Mouse (Mus musculus) G1E (cell line): ENCODE results near the gene Lrrc8d. TPM values are rescaled to one million over a fixed set of nuclear protein-coding genes. Genes with fewer than 3 reads are reported as not detected.

Experiments
- ATAC-seq: 2 replicates; pipeline ENCODE4 v1.8.0; 2016; ENCODE audit warnings: mild to moderate bottlenecking; ENCODE audit not compliant: insufficient number of reproducible peaks, poor library complexity, low FRiP score, severe bottlenecking; ENCODE audit errors: extremely low read depth
- DNase-seq: peaks from one replicate; pipeline ENCODE4 v3.0.0; 2012; ENCODE audit warnings: low spot score
- H3K27me3 ChIP-seq: 2 replicates; pipeline ENCODE4 v1.6.1; 2012; ENCODE audit warnings: mild to moderate bottlenecking, low read length, inconsistent platforms; ENCODE audit not compliant: insufficient read depth
- H3K36me3 ChIP-seq: replicated peaks from 2 replicates; pipeline ENCODE3; 2012; ENCODE audit warnings: mild to moderate bottlenecking, inconsistent platforms
- H3K4me1 ChIP-seq: 2 replicates; pipeline ENCODE4 v1.6.1; 2012; ENCODE audit warnings: low read depth, low read length, inconsistent platforms, mixed read lengths; ENCODE audit not compliant: insufficient read depth
- H3K4me3 ChIP-seq: 2 replicates; pipeline ENCODE4 v1.5.1; 2012; ENCODE audit warnings: low read depth, mild to moderate bottlenecking, inconsistent platforms, low read length, moderate library complexity, mixed read lengths
- H3K9me3 ChIP-seq: replicated peaks from 2 replicates; pipeline ENCODE4 v1.6.1; 2012; ENCODE audit warnings: inconsistent platforms
- CTCF ChIP-seq: IDR thresholded peaks from 2 replicates; pipeline ENCODE4 v1.5.1; 2012; ENCODE audit warnings: low read depth, low read length, inconsistent platforms, mixed read lengths
- GATA1 ChIP-seq: IDR thresholded peaks from 2 replicates; pipeline ENCODE4 v1.6.1; 2012; ENCODE audit warnings: borderline replicate concordance, low read length, inconsistent platforms, mixed read lengths
- GATA2 ChIP-seq: IDR thresholded peaks from 2 replicates; pipeline ENCODE4 v1.6.1; 2012; ENCODE audit warnings: low read depth, low read length, inconsistent platforms, borderline replicate concordance
- POLR2AphosphoS5 ChIP-seq: IDR thresholded peaks from 2 replicates; pipeline ENCODE4 v1.6.1; 2012; ENCODE audit warnings: low read depth, low read length, inconsistent platforms; ENCODE audit not compliant: insufficient replicate concordance
- TAL1 ChIP-seq: conservative IDR thresholded peaks from 2 replicates; pipeline ENCODE4 v1.6.1; 2012; ENCODE audit warnings: low read depth, low read length, inconsistent platforms, mixed read lengths
- polyA plus RNA-seq: library from polyadenylated mRNA; stranded (reverse); fragments of >175 nt; gene quantifications from 2 replicates; pipeline ENCODE4 v1.2.3, GENCODE M21; 2012
- total RNA-seq, 2 experiments: library from RNA; stranded (forward) in 1 of 2; stranded (reverse) in 1 of 2; fragments of 200-1000 nt in 1 of 2; fragments of >200 nt in 1 of 2; fragmentation: Nextera tagmentation in 1 of 2; gene quantifications; 2 replicates each; pipeline ENCODE4 v1.2.3; 2014 to 2017

The Lrrc8d gene
- total and polyA plus RNA-seq, 3 experiments: 0.23 to 0.38 TPM; not detected in 1

DNA sequence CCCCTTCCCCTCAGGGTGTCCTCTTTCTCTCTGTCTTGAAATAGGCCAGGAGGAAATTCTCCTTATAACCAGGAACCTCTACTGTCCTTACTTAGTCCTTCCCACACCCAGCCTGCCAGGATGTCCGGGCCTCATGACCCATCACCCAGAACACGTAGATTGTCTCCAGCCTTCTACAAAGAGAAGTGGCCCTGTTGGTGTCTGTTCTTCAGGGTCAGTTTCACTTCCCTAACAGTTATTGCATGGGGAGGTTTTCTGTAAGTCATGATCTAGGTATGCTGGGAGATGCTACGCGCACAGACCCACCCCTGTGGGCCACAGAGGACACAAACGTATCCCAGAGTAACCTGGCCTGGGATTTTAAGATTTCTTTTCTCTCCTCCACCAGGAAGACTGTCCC, 37.9 kb upstream of the Lrrc8d start:
- no peak for ATAC-seq
- no peak overlapping the region for H3K4me3 ChIP-seq

DNA sequence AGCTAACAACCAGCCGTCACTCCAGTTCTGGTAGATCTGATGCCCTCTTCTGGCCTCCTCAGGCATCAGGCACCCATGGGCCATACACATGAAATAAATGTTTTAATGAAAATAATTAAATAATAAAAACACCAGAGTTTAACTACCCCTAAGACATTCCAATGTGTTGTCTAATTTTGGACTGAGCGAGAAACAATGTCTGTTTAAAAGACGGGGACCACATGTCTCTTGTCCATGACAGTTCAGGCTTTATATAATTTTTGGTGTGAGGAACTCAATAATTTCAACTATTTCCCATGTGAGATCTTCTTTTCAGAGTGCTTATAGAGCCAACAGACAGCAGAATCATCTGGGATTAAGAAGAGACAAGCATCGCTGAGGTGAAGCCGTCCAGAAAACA, 32.8 kb upstream of the Lrrc8d start:
- Histone ChIP-seq H3K27me3 (no peaks in the 10 kb centered on the region), H3K36me3 (no peaks in the 10 kb centered on the region), H3K4me3 (no peak overlapping the region), H3K9me3 (no peaks in the 10 kb centered on the region), H3K4me1 (no peaks in the 10 kb centered on the region)
- DNase-seq: no peak
- TF ChIP-seq TAL1: no peak
- no peak for TF ChIP-seq GATA2
- no peak for TF ChIP-seq CTCF
- TF ChIP-seq GATA1: no peak
- no peak for TF ChIP-seq POLR2AphosphoS5
- ATAC-seq: no peak

More for the DNA sequence above, 37.9 kb upstream of the Lrrc8d start:
- TF ChIP-seq GATA1: no peak
- TF ChIP-seq TAL1: no peak
- no peak for TF ChIP-seq GATA2
- TF ChIP-seq POLR2AphosphoS5: no peak
- Histone ChIP-seq H3K4me1 (no peaks in the 10 kb centered on the region), H3K36me3 (no peaks in the 10 kb centered on the region), H3K27me3 (peaks cover 6% of the 10 kb centered on the region), H3K9me3 (no peaks in the 10 kb centered on the region)
- no peak for DNase-seq

DNA sequence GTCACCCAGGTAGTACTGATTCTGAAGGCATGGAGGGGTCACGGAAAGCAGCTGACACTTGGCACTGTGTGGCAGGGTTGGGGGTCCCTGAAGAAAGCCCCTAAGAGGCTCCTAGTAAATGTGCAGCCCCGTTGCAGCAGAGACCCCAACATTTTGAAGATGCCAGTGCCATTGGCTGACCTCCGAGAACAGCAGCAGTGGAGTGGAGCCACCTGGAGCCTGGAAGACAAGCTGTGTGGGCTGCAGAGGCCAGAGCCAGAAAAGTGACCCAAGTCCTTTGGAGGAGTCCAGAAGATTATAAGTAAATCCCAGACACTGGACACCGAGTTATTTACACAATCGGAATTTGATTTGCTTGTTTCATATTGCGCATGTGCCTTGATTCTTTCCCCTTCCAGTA, 32.4 kb upstream of the Lrrc8d start:
- Histone ChIP-seq H3K27me3 (no peaks in the 10 kb centered on the region), H3K4me1 (no peaks in the 10 kb centered on the region), H3K36me3 (no peaks in the 10 kb centered on the region), H3K9me3 (no peaks in the 10 kb centered on the region), H3K4me3 (no peak overlapping the region)
- DNase-seq (no peak), ATAC-seq (no peak)
- no peak for TF ChIP-seq CTCF
- TF ChIP-seq GATA2: no peak
- TF ChIP-seq TAL1: no peak
- TF ChIP-seq POLR2AphosphoS5: no peak
- no peak for TF ChIP-seq GATA1

DNA sequence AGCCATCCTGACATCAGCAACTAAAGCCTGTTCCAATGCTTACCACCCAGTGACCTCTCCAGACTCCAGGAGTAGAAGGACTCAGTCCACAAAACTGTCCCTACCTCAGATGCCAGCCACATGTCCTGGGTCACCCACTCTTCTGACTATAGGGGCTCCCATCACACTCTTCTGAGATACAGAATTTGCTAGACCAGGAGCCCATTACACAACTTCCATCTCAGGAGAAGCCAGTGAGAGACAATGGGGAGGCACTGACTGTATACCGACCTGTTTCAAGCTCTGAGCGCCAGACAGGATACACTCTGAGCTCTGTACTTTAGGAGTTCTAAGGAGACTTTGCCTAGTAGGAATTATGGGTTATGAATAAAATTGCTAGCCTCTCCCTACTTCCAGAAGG, 30.7 kb upstream of the Lrrc8d start:
- DNase-seq: no peak
- Histone ChIP-seq H3K4me1 (no peaks in the 10 kb centered on the region), H3K4me3 (no peak overlapping the region), H3K27me3 (no peaks in the 10 kb centered on the region), H3K9me3 (no peaks in the 10 kb centered on the region), H3K36me3 (no peaks in the 10 kb centered on the region)
- TF ChIP-seq GATA2 (no peak), CTCF (no peak), TAL1 (no peak), GATA1 (no peak), POLR2AphosphoS5 (no peak)
- ATAC-seq: no peak

DNA sequence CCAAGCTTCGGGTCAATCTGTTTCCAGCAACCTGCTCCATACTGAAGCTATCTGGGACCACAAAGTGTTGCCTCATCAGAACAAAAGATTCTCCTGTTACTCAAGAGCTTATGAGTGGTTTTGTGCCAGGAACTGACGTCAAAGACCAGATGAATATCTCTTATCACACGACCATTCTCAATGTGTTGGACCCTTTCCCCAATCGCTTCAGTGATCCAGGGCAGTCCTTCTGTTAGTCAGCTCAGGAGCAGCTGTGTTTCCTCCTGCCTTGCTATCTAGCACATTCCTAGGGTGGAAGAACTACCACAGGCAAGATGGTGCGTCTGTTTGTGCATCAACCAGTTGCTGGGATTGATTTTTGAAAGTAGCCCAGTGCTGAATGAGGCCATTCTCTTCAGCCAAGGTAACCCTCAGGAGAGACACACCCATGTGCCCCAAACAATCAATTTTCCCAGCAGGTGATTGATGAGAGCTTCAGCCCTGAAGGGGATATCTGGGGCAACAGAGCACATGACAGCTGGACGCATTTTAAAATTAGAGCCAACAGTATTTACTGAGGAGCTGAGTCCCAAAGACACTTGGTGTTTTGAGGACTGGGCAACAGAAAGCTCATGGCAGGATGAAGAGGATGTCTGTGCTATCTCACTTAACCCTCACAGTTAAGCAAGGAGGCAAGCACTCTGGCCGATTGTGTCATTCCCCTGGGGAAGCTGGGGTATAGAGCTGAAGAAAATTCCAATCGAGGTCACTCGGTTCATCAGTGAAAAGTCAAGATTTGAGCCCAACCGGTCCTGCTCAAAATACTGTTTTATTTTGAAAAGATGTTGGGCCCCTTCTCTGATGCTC, 30.0 kb upstream of the Lrrc8d start:
- no peaks in the 10 kb centered on the region for H3K9me3 ChIP-seq
- DNase-seq (no peak), ATAC-seq (no peak)
- no peak overlapping the region for H3K4me3 ChIP-seq
- H3K27me3 ChIP-seq: no peaks in the 10 kb centered on the region
- TF ChIP-seq TAL1 (no peak), GATA1 (no peak), POLR2AphosphoS5 (no peak), CTCF (no peak), GATA2 (no peak)
- no peaks in the 10 kb centered on the region for H3K4me1 ChIP-seq
- H3K36me3 ChIP-seq: no peaks in the 10 kb centered on the region

DNA sequence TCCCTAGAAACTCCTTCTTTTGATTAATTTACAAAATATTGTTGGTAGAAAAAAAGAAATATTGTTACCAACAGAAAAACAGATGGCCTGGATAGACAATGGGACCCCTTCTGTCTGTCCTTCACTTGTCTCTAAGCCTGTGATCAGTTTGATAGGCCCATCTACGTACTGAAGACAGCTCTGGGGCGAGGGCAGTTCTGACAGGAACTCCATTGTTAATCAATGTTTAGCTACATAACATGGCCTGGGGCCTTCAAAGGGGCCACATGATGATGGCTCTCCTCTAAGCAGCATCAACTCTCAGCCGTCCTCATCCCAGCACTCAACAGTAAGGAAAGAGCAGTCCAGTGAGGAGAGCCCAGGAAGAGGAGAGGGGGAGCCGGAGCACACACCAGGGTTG, 27.4 kb upstream of the Lrrc8d start:
- Histone ChIP-seq H3K4me3 (no peak overlapping the region), H3K9me3 (no peaks in the 10 kb centered on the region), H3K4me1 (no peaks in the 10 kb centered on the region), H3K27me3 (no peaks in the 10 kb centered on the region), H3K36me3 (no peaks in the 10 kb centered on the region)
- ATAC-seq (no peak), DNase-seq (no peak)
- no peak for TF ChIP-seq POLR2AphosphoS5
- TF ChIP-seq TAL1: no peak
- no peak for TF ChIP-seq CTCF
- TF ChIP-seq GATA2: no peak
- TF ChIP-seq GATA1: no peak

DNA sequence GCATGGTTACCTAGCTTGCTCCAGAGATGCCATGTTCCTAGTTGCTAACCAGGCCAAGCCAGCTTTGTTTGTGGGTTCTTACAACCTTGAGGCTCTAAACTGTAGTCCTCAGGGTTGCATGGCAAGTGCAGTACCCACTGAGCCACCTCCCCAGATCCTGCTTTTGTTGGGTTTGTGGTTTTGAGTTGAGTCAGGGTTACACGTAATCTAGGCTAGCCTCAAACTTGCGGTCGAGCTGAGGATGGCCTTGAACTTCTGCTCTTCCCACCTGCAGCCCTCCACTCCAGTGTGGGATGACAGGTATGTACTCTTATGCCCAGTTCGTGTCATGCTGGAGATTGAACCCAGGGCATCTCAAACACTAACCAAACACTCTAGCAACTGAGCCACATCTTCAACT, 24.3 kb upstream of the Lrrc8d start:
- H3K36me3 ChIP-seq: no peaks in the 10 kb centered on the region
- no peaks in the 10 kb centered on the region for H3K4me1 ChIP-seq
- DNase-seq: no peak
- no peak for ATAC-seq
- no peak overlapping the region for H3K4me3 ChIP-seq
- no peaks in the 10 kb centered on the region for H3K9me3 ChIP-seq
- H3K27me3 ChIP-seq: no peaks in the 10 kb centered on the region
- no peak for TF ChIP-seq GATA1
- no peak for TF ChIP-seq POLR2AphosphoS5
- no peak for TF ChIP-seq CTCF
- TF ChIP-seq GATA2: no peak
- no peak for TF ChIP-seq TAL1
